Mouse (Mus musculus) liver, postnatal 0 days (tissue): ENCODE results near the gene Abtb1.

ENCODE experiments used
- CTCF ChIP-seq: sonication (generic); IDR thresholded peaks from 2 replicates; pipeline ENCODE4 v1.5.1; 2016; ENCODE audit warnings: antibody characterized with exemption, low read depth
- EP300 ChIP-seq: IDR thresholded peaks from 2 replicates; pipeline ENCODE4 v1.6.1; 2016; ENCODE audit warnings: antibody characterized with exemption, low read depth, mild to moderate bottlenecking

GRCm38 (mm10) chr6:88792147-88792691, 49.6 kb downstream of the Abtb1 start:
- no peak for TF ChIP-seq CTCF
- TF ChIP-seq EP300: no peak
